Mouse (Mus musculus): ENCODE results near the gene AB124611. TPM values are rescaled to one million over a fixed set of nuclear protein-coding genes. Genes with fewer than 3 reads are reported as not detected.
"Not testable (repeated sequence)": the region's sequence is repeated elsewhere in the genome, so short reads cannot be mapped to it uniquely, and the experiment has no call there.

AB124611 gene
- polyA plus RNA-seq, 1 experiment from 2014 or later: 1.8 TPM

DNA sequence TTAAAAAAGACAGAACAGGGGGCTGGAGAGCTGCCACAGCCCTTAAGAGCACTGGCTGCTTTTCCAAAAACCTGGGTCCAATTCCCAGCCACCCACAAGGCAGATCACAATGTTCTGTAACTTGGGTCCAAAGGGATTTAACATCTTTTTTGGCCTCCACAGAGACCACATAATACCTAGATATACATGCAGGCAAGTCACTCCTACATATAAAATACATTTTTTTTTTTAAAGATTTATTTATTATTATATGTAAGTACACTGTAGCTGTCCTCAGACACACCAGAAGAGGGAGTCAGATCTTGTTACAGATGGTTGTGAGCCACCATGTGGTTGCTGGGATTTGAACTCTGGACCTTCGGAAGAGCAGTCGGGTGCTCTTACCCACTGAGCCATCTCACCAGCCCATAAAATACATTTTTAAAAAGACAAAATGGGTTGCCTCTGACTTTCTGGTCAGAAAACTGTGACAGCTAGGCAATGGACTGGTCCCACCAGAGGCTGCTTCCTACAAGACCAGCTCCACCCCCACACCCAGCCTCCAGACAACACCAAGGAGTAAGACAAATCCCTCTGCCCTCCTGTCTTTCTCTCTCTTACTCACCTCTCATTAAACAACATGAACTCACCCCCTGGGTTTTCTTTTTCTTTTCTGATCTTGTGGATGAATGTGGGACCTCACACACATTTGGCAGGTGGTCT, 1.3 kb downstream of the AB124611 start:
- WGBS: 100% methylated on average over 2 of the region's 2 CpGs
- Histone ChIP-seq H3K27me3 (ENCODE audit: control insufficient read depth, insufficient read depth, low read length) (no peaks in the 10 kb centered on the region), H3K9me3 (ENCODE audit: control insufficient read depth, low read length) (no peaks in the 10 kb centered on the region), H3K4me3 (ENCODE audit: low read depth, low read length) (no peak overlapping the region), H3K4me1 (replicated peaks; ENCODE audit: control insufficient read depth, insufficient read depth) (no peaks in the 10 kb centered on the region), H3K27ac (replicated peaks) (no peak overlapping the region), H3K36me3 (ENCODE audit: control insufficient read depth, insufficient read depth, low read length) (no peaks in the 10 kb centered on the region), H3K9ac (ENCODE audit: low read length) (no peak overlapping the region), H3K4me2 (replicated peaks; ENCODE audit: low read depth) (no peak overlapping the region)
- ATAC-seq (ENCODE audit: low FRiP score, low TSS enrichment) (no peak), DNase-seq (ENCODE audit: low spot score) (no peak)
- TF ChIP-seq EP300 (optimal IDR thresholded peaks at IDR 0.05) (no peak), CTCF (IDR thresholded peaks at IDR 0.05; ENCODE audit: low read depth) (no peak)

DNA sequence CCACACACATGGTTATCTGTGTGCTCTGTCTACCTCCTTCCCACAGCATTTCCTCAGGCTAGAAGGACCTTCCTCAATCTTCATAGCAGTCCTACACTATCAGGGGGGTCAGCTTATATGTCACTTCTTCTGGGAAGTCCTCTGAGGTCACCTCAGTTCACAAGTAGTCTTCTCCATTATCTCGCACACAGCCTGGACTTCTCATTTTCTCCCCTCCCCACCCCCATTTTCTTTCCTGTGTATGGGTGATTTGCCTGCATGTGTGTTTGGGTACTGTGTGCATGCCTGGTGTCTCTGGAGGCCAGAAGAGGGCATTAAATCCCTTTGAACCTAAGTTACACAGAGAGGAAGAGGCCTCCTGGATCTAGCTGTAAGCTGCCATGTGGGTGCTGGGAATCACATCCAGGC, 1.9 kb downstream of the AB124611 start:
- 59% methylated on average over 1 of the region's 1 CpGs for WGBS
- DNase-seq (ENCODE audit: low spot score) (no peak), ATAC-seq (ENCODE audit: low FRiP score, low TSS enrichment) (no peak)
- no peaks in the 10 kb centered on the region for H3K27me3 ChIP-seq (ENCODE audit: control insufficient read depth, insufficient read depth, low read length)
- no peak overlapping the region for H3K4me2 ChIP-seq (replicated peaks; ENCODE audit: low read depth)
- H3K27ac ChIP-seq (replicated peaks): no peak overlapping the region
- no peaks in the 10 kb centered on the region for H3K36me3 ChIP-seq (ENCODE audit: control insufficient read depth, insufficient read depth, low read length)
- H3K4me3 ChIP-seq (ENCODE audit: low read depth, low read length): no peak overlapping the region
- no peak for TF ChIP-seq CTCF (IDR thresholded peaks at IDR 0.05; ENCODE audit: low read depth)
- TF ChIP-seq EP300 (optimal IDR thresholded peaks at IDR 0.05): no peak
- H3K9me3 ChIP-seq (ENCODE audit: control insufficient read depth, low read length): no peaks in the 10 kb centered on the region
- no peaks in the 10 kb centered on the region for H3K4me1 ChIP-seq (replicated peaks; ENCODE audit: control insufficient read depth, insufficient read depth)
- no peak overlapping the region for H3K9ac ChIP-seq (ENCODE audit: low read length)

DNA sequence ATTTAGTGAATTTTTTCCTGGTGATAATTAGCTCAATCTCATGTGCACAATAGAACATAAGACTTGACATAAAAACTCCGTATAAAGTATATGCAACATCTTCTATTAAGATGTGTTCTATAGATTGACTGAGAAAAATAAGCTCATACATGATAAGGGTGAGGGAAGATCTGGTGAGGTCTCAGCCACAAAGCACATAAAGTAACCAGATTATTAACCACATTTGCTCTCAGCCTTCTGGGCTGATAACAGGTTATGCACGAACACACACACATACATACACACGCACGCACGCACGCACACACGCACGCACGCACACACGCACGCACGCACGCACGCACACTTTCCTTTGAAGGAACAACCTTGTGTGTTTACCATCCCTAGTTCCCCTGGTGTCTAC, 10.5 kb downstream of the AB124611 start:
- Histone ChIP-seq H3K9ac (ENCODE audit: low read length) (no peak overlapping the region), H3K4me2 (replicated peaks; ENCODE audit: low read depth) (no peak overlapping the region), H3K4me1 (replicated peaks; ENCODE audit: control insufficient read depth, insufficient read depth) (no peaks in the 10 kb centered on the region), H3K36me3 (ENCODE audit: control insufficient read depth, insufficient read depth, low read length) (no peaks in the 10 kb centered on the region), H3K9me3 (ENCODE audit: control insufficient read depth, low read length) (no peaks in the 10 kb centered on the region), H3K27ac (replicated peaks) (no peak overlapping the region), H3K27me3 (ENCODE audit: control insufficient read depth, insufficient read depth, low read length) (no peaks in the 10 kb centered on the region), H3K4me3 (ENCODE audit: low read depth, low read length) (no peak overlapping the region)
- TF ChIP-seq EP300 (optimal IDR thresholded peaks at IDR 0.05) (no peak), CTCF (IDR thresholded peaks at IDR 0.05; ENCODE audit: low read depth) (no peak)
- no peak for DNase-seq (ENCODE audit: low spot score)
- 89% methylated on average over 14 of the region's 14 CpGs for WGBS
- ATAC-seq (ENCODE audit: low FRiP score, low TSS enrichment): no peak

DNA sequence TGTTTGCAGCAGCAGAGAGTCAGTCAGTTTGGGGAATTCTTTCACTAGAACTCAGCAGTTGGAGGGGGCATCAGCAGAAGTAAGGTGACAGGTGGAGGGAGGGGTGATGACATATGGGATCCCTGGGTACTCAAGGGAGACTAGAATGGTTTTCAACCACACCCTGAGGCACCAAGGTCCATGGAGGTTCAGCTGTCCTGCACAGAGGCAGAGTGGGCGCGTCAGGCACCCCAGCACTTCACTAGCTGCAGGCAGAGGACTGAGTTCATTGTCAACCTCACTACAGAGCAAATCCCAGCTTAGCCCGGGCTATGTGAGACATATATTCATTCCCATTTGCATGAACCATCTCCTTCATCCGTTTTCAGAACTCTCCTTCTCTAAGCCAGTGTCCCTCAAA, 11.0 kb downstream of the AB124611 start:
- H3K4me3 ChIP-seq (ENCODE audit: low read depth, low read length): no peak overlapping the region

DNA sequence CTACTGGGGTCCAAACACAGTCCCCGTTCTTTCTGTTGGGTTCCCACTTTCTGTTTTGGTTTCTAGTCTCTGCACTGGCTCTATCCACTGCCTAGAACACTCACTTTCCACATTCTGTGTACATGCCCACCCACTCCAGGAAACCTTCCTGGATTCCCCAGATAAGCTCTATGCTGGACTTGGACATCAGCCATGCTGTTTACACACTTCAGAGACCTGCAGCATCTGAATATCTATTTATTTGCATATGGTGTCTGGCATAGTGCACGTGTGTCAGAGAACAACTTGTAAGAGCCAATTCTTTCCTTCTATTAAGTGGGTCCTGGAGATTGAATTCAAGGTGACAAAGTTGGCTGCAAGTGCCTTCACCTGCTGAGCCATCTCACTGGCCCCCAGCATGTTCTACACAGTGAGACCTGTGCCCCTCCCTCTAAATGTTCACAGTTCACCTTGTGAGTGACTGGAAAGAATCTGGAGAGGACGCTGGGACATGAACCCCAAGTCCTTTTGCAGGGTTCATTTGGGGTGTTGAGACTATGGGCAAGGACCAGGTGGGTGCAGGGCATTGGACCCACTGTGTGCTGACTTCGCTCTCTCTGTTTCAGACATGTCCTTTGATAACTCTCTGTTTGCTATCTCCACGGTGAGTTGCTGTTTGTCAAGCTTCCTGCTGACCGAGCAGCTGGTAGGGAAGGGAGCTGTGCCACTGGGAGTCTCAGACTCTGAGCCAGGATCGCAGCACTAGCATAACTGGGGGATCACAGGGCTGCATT, 14.2 kb downstream of the AB124611 start:
- ATAC-seq (ENCODE audit: low FRiP score, low TSS enrichment): no peak
- no peak overlapping the region for H3K27ac ChIP-seq (replicated peaks)
- WGBS: 63% methylated on average over 7 of the region's 7 CpGs
- H3K27me3 ChIP-seq (ENCODE audit: control insufficient read depth, insufficient read depth, low read length): no peaks in the 10 kb centered on the region
- no peak overlapping the region for H3K9ac ChIP-seq (ENCODE audit: low read length)
- no peak overlapping the region for H3K4me2 ChIP-seq (replicated peaks; ENCODE audit: low read depth)
- H3K4me3 ChIP-seq (ENCODE audit: low read depth, low read length): no peak overlapping the region
- H3K36me3 ChIP-seq (ENCODE audit: control insufficient read depth, insufficient read depth, low read length): no peaks in the 10 kb centered on the region
- H3K9me3 ChIP-seq (ENCODE audit: control insufficient read depth, low read length): no peaks in the 10 kb centered on the region
- no peak for DNase-seq (ENCODE audit: low spot score)
- TF ChIP-seq CTCF (IDR thresholded peaks at IDR 0.05; ENCODE audit: low read depth) (no peak), EP300 (optimal IDR thresholded peaks at IDR 0.05) (no peak)
- no peaks in the 10 kb centered on the region for H3K4me1 ChIP-seq (replicated peaks; ENCODE audit: control insufficient read depth, insufficient read depth)

More for the DNA sequence above, 11.0 kb downstream of the AB124611 start:
- Histone ChIP-seq H3K27me3 (ENCODE audit: control insufficient read depth, insufficient read depth, low read length) (no peaks in the 10 kb centered on the region), H3K4me1 (replicated peaks; ENCODE audit: control insufficient read depth, insufficient read depth) (no peaks in the 10 kb centered on the region), H3K9ac (ENCODE audit: low read length) (no peak overlapping the region), H3K4me2 (replicated peaks; ENCODE audit: low read depth) (no peak overlapping the region), H3K9me3 (ENCODE audit: control insufficient read depth, low read length) (no peaks in the 10 kb centered on the region), H3K36me3 (ENCODE audit: control insufficient read depth, insufficient read depth, low read length) (no peaks in the 10 kb centered on the region), H3K27ac (replicated peaks) (no peak overlapping the region)
- ATAC-seq (ENCODE audit: low FRiP score, low TSS enrichment) (no peak), DNase-seq (ENCODE audit: low spot score) (no peak)
- TF ChIP-seq EP300 (optimal IDR thresholded peaks at IDR 0.05) (no peak), CTCF (IDR thresholded peaks at IDR 0.05; ENCODE audit: low read depth) (no peak)
- 71% methylated on average over 4 of the region's 4 CpGs for WGBS

DNA sequence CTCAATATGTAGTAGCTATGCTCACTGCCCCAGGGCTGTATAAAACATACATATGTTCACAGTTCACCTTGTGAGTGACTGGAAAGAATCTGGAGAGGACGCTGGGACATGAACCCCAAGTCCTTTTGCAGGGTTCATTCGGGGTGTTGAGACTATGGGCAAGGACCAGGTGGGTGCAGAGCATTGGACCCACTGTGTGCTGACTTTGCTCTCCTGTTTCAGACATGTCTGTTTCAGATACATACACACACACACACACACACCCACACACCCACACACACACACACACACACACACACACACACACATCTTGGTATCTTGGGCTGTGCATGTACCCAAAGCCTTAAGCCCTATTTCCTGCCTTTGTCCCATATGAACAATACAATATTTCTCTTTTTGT, 16.0 kb downstream of the AB124611 start:
- H3K9ac ChIP-seq (ENCODE audit: low read length); H3K4me3 ChIP-seq (ENCODE audit: low read depth, low read length); H3K36me3 ChIP-seq (ENCODE audit: control insufficient read depth, insufficient read depth, low read length); H3K27me3 ChIP-seq (ENCODE audit: control insufficient read depth, insufficient read depth, low read length); H3K27ac ChIP-seq (replicated peaks); H3K4me1 ChIP-seq (replicated peaks; ENCODE audit: control insufficient read depth, insufficient read depth); ATAC-seq (ENCODE audit: low FRiP score, low TSS enrichment); H3K4me2 ChIP-seq (replicated peaks; ENCODE audit: low read depth); H3K9me3 ChIP-seq (ENCODE audit: control insufficient read depth, low read length); DNase-seq (ENCODE audit: low spot score): not testable (repeated sequence)
- 85% methylated on average over 2 of the region's 2 CpGs for WGBS
